Mouse (Mus musculus) midbrain, postnatal 0 days (tissue): ENCODE results near the gene Poldip3. TPM values are rescaled to one million over a fixed set of nuclear protein-coding genes. Genes with fewer than 3 reads are reported as not detected.
"Not testable (repeated sequence)": the region's sequence is repeated elsewhere in the genome, so short reads cannot be mapped to it uniquely, and the experiment has no call there.

Source experiments
- ATAC-seq: fragments of 200-750 bp; cut with Nextera tagmentation; 2 replicates; pipeline ENCODE4 v1.8.0; 2017; ENCODE audit warnings: moderate number of reproducible peaks, mild to moderate bottlenecking, moderate TSS enrichment, moderate library complexity; ENCODE audit not compliant: low FRiP score
- DNase-seq: peaks from one replicate; pipeline ENCODE4 v3.0.0-alpha.2; 2015; ENCODE audit warnings: low spot score
- H3K27ac ChIP-seq: fragments of 300-500 bp; sonication (generic); 2 replicates; pipeline ENCODE4 v1.5.1; 2014; ENCODE audit warnings: low read depth, mild to moderate bottlenecking, low read length, mixed read lengths
- H3K27me3 ChIP-seq: fragments of 300-500 bp; sonication (generic); 2 replicates; pipeline ENCODE4 v1.6.1; 2014; ENCODE audit warnings: low read length, control low read depth, mixed read lengths; ENCODE audit not compliant: insufficient read depth
- H3K36me3 ChIP-seq: fragments of 300-500 bp; sonication (generic); 2 replicates; pipeline ENCODE4 v1.6.1; 2014; ENCODE audit warnings: low read length, control low read depth, mixed read lengths; ENCODE audit not compliant: insufficient read depth
- H3K4me1 ChIP-seq: fragments of 300-500 bp; sonication (generic); 2 replicates; pipeline ENCODE4 v1.6.1; 2014; ENCODE audit warnings: mild to moderate bottlenecking, control low read depth, antibody characterized with exemption, low read length, mixed read lengths; ENCODE audit not compliant: insufficient read depth
- H3K4me2 ChIP-seq: fragments of 300-500 bp; sonication (generic); 2 replicates; pipeline ENCODE4 v1.6.1; 2014; ENCODE audit warnings: low read depth, mild to moderate bottlenecking, low read length, mixed read lengths; ENCODE audit not compliant: poor library complexity, severe bottlenecking
- H3K4me3 ChIP-seq: fragments of 300-500 bp; sonication (generic); 2 replicates; pipeline ENCODE4 v1.5.1; 2014; ENCODE audit warnings: low read depth, mild to moderate bottlenecking, low read length, moderate library complexity
- H3K9ac ChIP-seq: fragments of 300-500 bp; sonication (generic); replicated peaks from 2 replicates; pipeline ENCODE4 v1.6.1; 2014; ENCODE audit warnings: mild to moderate bottlenecking, low read length, moderate library complexity, mixed read lengths; ENCODE audit not compliant: poor library complexity, severe bottlenecking
- H3K9me3 ChIP-seq: fragments of 300-500 bp; sonication (generic); 2 replicates; pipeline ENCODE4 v1.6.1; 2016; ENCODE audit warnings: low read length, control low read depth
- CTCF ChIP-seq: IDR thresholded peaks from 2 replicates; pipeline ENCODE4 v1.5.1; 2016; ENCODE audit warnings: antibody characterized with exemption, mild to moderate bottlenecking
- WGBS: fragments of 180-500 bp; shearing (Covaris S2); extraction: QIAGEN DNeasy Blood & Tissue Kit; methylation state at CpG from one replicate; pipeline ENCODE4 v1.1.7; 2014; 5-methylcytosine and 5-hydroxymethylcytosine counted together
- polyA plus RNA-seq: library from polyadenylated mRNA; unstranded; fragments of >200 nt; fragmentation: Nextera tagmentation; extraction: Ambion mirVana; gene quantifications from 2 replicates; pipeline ENCODE4 v1.2.1, GENCODE M21; 2015
- total RNA-seq: library from RNA; depleted of rRNA; stranded (reverse); fragments of >200 nt; gene quantifications from 2 replicates; pipeline ENCODE4 v1.2.3, GENCODE M21; 2014

The Poldip3 gene
- total and polyA plus RNA-seq, 2 experiments from 2014 or later, result 93.3 to 110 TPM

- no peak for DNase-seq
- no peak overlapping the region for H3K4me2 ChIP-seq
- 0 out of 2 replicates have a peak, but pooled peaks cover 4% of the 10 kb centered on the region for H3K4me1 ChIP-seq
- H3K27ac ChIP-seq, result no peak overlapping the region
- no peak overlapping the region for H3K4me3 ChIP-seq
- TF ChIP-seq CTCF, result no peak
- no peaks in the 10 kb centered on the region for H3K27me3 ChIP-seq
- ATAC-seq, result no peak
- H3K9ac ChIP-seq, result no peak overlapping the region
- peaks cover 4% of the 10 kb centered on the region for H3K36me3 ChIP-seq
- no peaks in the 10 kb centered on the region for H3K9me3 ChIP-seq
- 96% methylated on average over 6 of the region's 6 CpGs for WGBS
Measured at GRCm38 (mm10) chr15:83145541-83145940, 3.6 kb downstream of the Poldip3 start.

- Histone ChIP-seq H3K4me3 (no peak overlapping the region), H3K4me2 (no peak overlapping the region), H3K9me3 (no peaks in the 10 kb centered on the region), H3K9ac (no peak overlapping the region), H3K27me3 (no peaks in the 10 kb centered on the region), H3K36me3 (peaks cover 7% of the 10 kb centered on the region), H3K4me1 (0 out of 2 replicates have a peak, but pooled peaks cover under 1% of the 10 kb centered on the region), H3K27ac (peak overlapping the region; percentile 26; the same call in 1 of the 2 replicates)
- 23% methylated on average over 5 of the region's 5 CpGs for whole genome bisulfite sequencing
- TF ChIP-seq CTCF, result no peak
- DNase-seq, result peak; percentile 11
- no peak for ATAC-seq
Measured at GRCm38 (mm10) chr15:83142861-83143260, 6.3 kb downstream of the Poldip3 start.

- Histone ChIP-seq H3K27ac (no peak overlapping the region), H3K4me1 (no peaks in the 10 kb centered on the region), H3K27me3 (no peaks in the 10 kb centered on the region), H3K9ac (no peak overlapping the region), H3K9me3 (no peaks in the 10 kb centered on the region), H3K4me3 (no peak overlapping the region), H3K4me2 (no peak overlapping the region), H3K36me3 (peaks cover 54% of the 10 kb centered on the region)
- DNase-seq (no peak), ATAC-seq (no peak)
- TF ChIP-seq CTCF, result no peak
- WGBS, result 85% methylated on average over 2 of the region's 2 CpGs
Measured at GRCm38 (mm10) chr15:83135654-83136053, 13.5 kb downstream of the Poldip3 start.

- no peak for DNase-seq
- Histone ChIP-seq H3K9me3 (no peaks in the 10 kb centered on the region), H3K9ac (no peak overlapping the region), H3K4me3 (no peak overlapping the region), H3K27ac (no peak overlapping the region), H3K36me3 (peaks cover 60% of the 10 kb centered on the region), H3K27me3 (no peaks in the 10 kb centered on the region), H3K4me1 (no peaks in the 10 kb centered on the region), H3K4me2 (no peak overlapping the region)
- no peak for TF ChIP-seq CTCF
- no peak for ATAC-seq
- WGBS, result 87% methylated on average over 6 of the region's 6 CpGs
Measured at GRCm38 (mm10) chr15:83134671-83135070, 14.5 kb downstream of the Poldip3 start.

GRCm38 (mm10) chr15:83129530-83130231 lies 19.5 kb downstream of the Poldip3 start:
- Histone ChIP-seq H3K9ac (no peak overlapping the region), H3K36me3 (peaks cover 72% of the 10 kb centered on the region), H3K9me3 (no peaks in the 10 kb centered on the region), H3K27ac (no peak overlapping the region), H3K4me1 (no peaks in the 10 kb centered on the region), H3K4me2 (no peak overlapping the region), H3K27me3 (no peaks in the 10 kb centered on the region), H3K4me3 (no peak overlapping the region)
- WGBS, result 94% methylated on average over 7 of the region's 7 CpGs
- ATAC-seq, result no peak
- no peak for TF ChIP-seq CTCF
- no peak for DNase-seq

- not testable (repeated sequence) for H3K4me2 ChIP-seq, H3K27ac ChIP-seq, DNase-seq, H3K4me3 ChIP-seq, ATAC-seq, H3K9me3 ChIP-seq, H3K9ac ChIP-seq, H3K27me3 ChIP-seq, H3K4me1 ChIP-seq
- peaks cover 56% of the 10 kb centered on the region for H3K36me3 ChIP-seq
- 39% methylated on average over 3 of the region's 3 CpGs for WGBS
Measured at GRCm38 (mm10) chr15:83127037-83127436, 22.1 kb downstream of the Poldip3 start.
